Mouse (Mus musculus) embryonic fibroblast, embryonic 13.5 days (primary cell): ENCODE measurements at regions not wholly inside any gene's neighbourhood (a gene's known extent, or its start where the extent isn't known, plus 50 kb on each side); places are given as distances from the start of the nearest gene placed in this dataset.

Source experiments
- CTCF ChIP-seq: IDR thresholded peaks from 2 replicates; pipeline ENCODE4 v1.5.1; 2011; ENCODE audit warnings: mild to moderate bottlenecking, control low read depth, low read length, moderate library complexity, borderline replicate concordance; ENCODE audit not compliant: insufficient read depth
- POLR2A ChIP-seq: IDR thresholded peaks from 2 replicates; pipeline ENCODE4 v1.6.1; 2011; ENCODE audit warnings: low read depth, mild to moderate bottlenecking, control low read depth, low read length, moderate library complexity

GRCm38 (mm10) chr10:8952922-8953321, 67.1 kb upstream of the Sash1 start:
- TF ChIP-seq CTCF = no peak
- no peak for TF ChIP-seq POLR2A
